Mouse (Mus musculus): ENCODE measurements around the gene Pygo1.

DNA sequence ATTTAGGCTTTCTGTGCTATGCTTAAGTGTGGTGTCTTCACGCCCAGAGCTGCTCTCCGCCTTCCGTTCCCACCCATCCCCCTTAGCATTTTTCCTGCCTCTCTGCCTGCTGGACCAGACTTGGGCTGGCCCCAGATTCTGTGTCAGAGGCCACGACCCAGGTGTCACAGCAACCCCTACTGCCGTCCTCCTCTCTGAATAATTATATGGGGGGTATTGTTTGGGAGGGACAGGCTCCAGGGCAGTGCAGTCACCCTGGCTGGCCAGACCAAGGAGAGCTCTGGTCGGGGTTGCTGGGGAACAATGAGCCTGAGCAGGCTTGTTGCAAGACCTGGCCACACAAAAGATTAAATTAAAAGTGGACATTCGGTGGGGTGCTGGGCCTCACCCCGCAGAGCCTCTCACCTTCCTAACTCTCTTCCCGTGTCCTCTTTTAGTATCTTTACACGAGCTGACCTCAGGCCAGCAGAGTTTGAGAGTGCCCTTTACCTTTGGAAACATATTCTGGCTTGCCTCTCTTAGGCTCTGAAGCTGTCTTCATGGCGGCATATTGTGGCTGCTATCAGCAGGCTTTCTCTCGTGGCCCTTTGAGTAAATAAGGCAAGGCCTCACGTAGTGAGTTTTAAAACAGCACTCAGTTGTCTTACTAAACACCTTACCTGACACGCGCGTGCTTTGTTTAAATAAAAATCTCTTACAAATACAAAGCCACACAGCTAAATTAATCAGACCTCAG is 45.1 kb upstream of the Pygo1 start:
- TF ChIP-seq POLR2A (IDR thresholded peaks at IDR 0.05; ENCODE audit: borderline replicate concordance, control insufficient read depth, low read depth, low read length) (no peak), CTCF (IDR thresholded peaks at IDR 0.05; ENCODE audit: control insufficient read depth, insufficient read depth, low read length) (no peak)

Measured in bone marrow, adult 2 months (tissue).